Mouse (Mus musculus) gonadal fat pad, adult 2 months (tissue): ENCODE data around the gene Pla2g10. TPM values are rescaled to one million over a fixed set of nuclear protein-coding genes. Genes with fewer than 3 reads are reported as not detected.

Experiments
- polyA plus RNA-seq: library from polyadenylated mRNA; depleted of rRNA; stranded (reverse); fragments of >200 nt; gene quantifications from 2 replicates; pipeline ENCODE4 v1.2.3, GENCODE M21; 2012; rRNA removed

Pla2g10 gene
- polyA plus RNA-seq, 1 experiment: 0.23 TPM

Other genes with a start within 250 kb of the Pla2g10 start
- gene Parn, start 62.8 kb downstream of the Pla2g10 start, polyA plus RNA-seq: 20.0 and 20.8 TPM in 2 replicates
- gene Bfar, start 59.1 kb downstream of the Pla2g10 start, polyA plus RNA-seq: 34.8 and 35.8 TPM in 2 replicates
- gene 3110001I22Rik, start 59.1 kb downstream of the Pla2g10 start, polyA plus RNA-seq: 1.2 and 1.5 TPM in 2 replicates
- 12.1 and 12.4 TPM in 2 replicates for gene Rrn3, start 49.7 kb upstream of the Pla2g10 start, polyA plus RNA-seq
- gene Ntan1, start 87.9 kb upstream of the Pla2g10 start, polyA plus RNA-seq: 44.4 and 49.5 TPM in 2 replicates
- gene Pdxdc1, start 172.1 kb upstream of the Pla2g10 start, polyA plus RNA-seq: 250 and 265 TPM in 2 replicates
- 9.4 and 9.5 TPM in 2 replicates for gene Mpv17l, start 172.2 kb upstream of the Pla2g10 start, polyA plus RNA-seq